Mouse (Mus musculus) heart, postnatal 0 days (tissue): ENCODE measurements around the gene Mroh2a. TPM values are rescaled to one million over a fixed set of nuclear protein-coding genes. Genes with fewer than 3 reads are reported as not detected.

Source experiments
- ATAC-seq: fragments of 200-750 bp; cut with Nextera tagmentation; 2 replicates; pipeline ENCODE4 v1.8.0; 2017; ENCODE audit warnings: low read depth, moderate number of reproducible peaks, moderate library complexity; ENCODE audit not compliant: insufficient read depth
- DNase-seq: peaks from one replicate; pipeline ENCODE4 v3.0.0-alpha.2; 2016; ENCODE audit warnings: low spot score
- H3K27ac ChIP-seq: fragments of 300-500 bp; sonication (generic); 2 replicates; pipeline ENCODE4 v1.5.1; 2014; ENCODE audit warnings: low read depth, mild to moderate bottlenecking
- H3K27me3 ChIP-seq: fragments of 300-500 bp; sonication (generic); 2 replicates; pipeline ENCODE4 v1.6.1; 2014; ENCODE audit warnings: low read length, mixed read lengths; ENCODE audit not compliant: control insufficient read depth, insufficient read depth
- H3K36me3 ChIP-seq: fragments of 300-500 bp; sonication (generic); replicated peaks from 2 replicates; pipeline ENCODE4 v1.6.1; 2014; ENCODE audit warnings: low read length, mixed read lengths; ENCODE audit not compliant: control insufficient read depth, insufficient read depth
- H3K4me1 ChIP-seq: fragments of 300-500 bp; sonication (generic); 2 replicates; pipeline ENCODE4 v1.6.1; 2014; ENCODE audit warnings: antibody characterized with exemption; ENCODE audit not compliant: control insufficient read depth, insufficient read depth
- H3K4me2 ChIP-seq: fragments of 300-500 bp; sonication (generic); 2 replicates; pipeline ENCODE4 v1.6.1; 2014; ENCODE audit warnings: low read depth, mild to moderate bottlenecking, low read length, moderate library complexity
- H3K4me3 ChIP-seq: fragments of 300-500 bp; sonication (generic); 2 replicates; pipeline ENCODE4 v1.5.1; 2014; ENCODE audit warnings: low read depth, low read length
- H3K9ac ChIP-seq: fragments of 300-500 bp; sonication (generic); replicated peaks from 2 replicates; pipeline ENCODE4 v1.6.1; 2014; ENCODE audit warnings: low read depth, low read length, mixed read lengths
- H3K9me3 ChIP-seq: fragments of 300-500 bp; sonication (generic); replicated peaks from 2 replicates; pipeline ENCODE4 v1.6.1; 2016; ENCODE audit warnings: low read length; ENCODE audit not compliant: control insufficient read depth
- CTCF ChIP-seq: IDR thresholded peaks from 2 replicates; pipeline ENCODE4 v1.5.1; 2016; ENCODE audit warnings: antibody characterized with exemption, control low read depth, low read depth
- EP300 ChIP-seq: IDR thresholded peaks from 2 replicates; pipeline ENCODE4 v1.6.1; 2016; ENCODE audit warnings: antibody characterized with exemption, low read depth
- WGBS: fragments of 180-500 bp; shearing (Covaris S2); extraction: QIAGEN DNeasy Blood & Tissue Kit; methylation state at CpG from one replicate; pipeline ENCODE4 v1.1.7; 2014; 5-methylcytosine and 5-hydroxymethylcytosine counted together
- polyA plus RNA-seq: library from polyadenylated mRNA; unstranded; fragments of >200 nt; fragmentation: Nextera tagmentation; extraction: Ambion mirVana; gene quantifications from 2 replicates; pipeline ENCODE4 v1.2.1, GENCODE M21; 2015
- total RNA-seq: library from RNA; depleted of rRNA; stranded (reverse); fragments of >200 nt; gene quantifications from 2 replicates; pipeline ENCODE4 v1.2.3, GENCODE M21; 2014; ENCODE audit warnings: low replicate concordance

The Mroh2a gene
- total and polyA plus RNA-seq, 2 experiments from 2014 or later = 0.23 TPM; not detected in 1

- Histone ChIP-seq H3K4me2 (no peak overlapping the region), H3K27me3 (no peaks in the 10 kb centered on the region), H3K36me3 (peaks cover 10% of the 10 kb centered on the region; the same call in 1 of the 2 replicates), H3K4me1 (peaks cover 11% of the 10 kb centered on the region), H3K4me3 (no peak overlapping the region), H3K9me3 (peaks cover 27% of the 10 kb centered on the region), H3K9ac (no peak overlapping the region), H3K27ac (no peak overlapping the region)
- WGBS = 53% methylated on average over 2 of the region's 2 CpGs
- no peak for TF ChIP-seq CTCF
- TF ChIP-seq EP300 = no peak
- ATAC-seq (no peak), DNase-seq (no peak)
Observed at GRCm38 (mm10) chr1:88255466-88255857, 28.7 kb downstream of the Mroh2a start.

- WGBS = 68% methylated on average over 13 of the region's 13 CpGs
- Histone ChIP-seq H3K9me3 (peaks cover 19% of the 10 kb centered on the region), H3K4me2 (no peak overlapping the region), H3K4me1 (peaks cover 11% of the 10 kb centered on the region), H3K36me3 (peaks cover 17% of the 10 kb centered on the region), H3K4me3 (no peak overlapping the region), H3K9ac (no peak overlapping the region), H3K27me3 (no peaks in the 10 kb centered on the region), H3K27ac (no peak overlapping the region)
- DNase-seq (no peak), ATAC-seq (no peak)
- TF ChIP-seq EP300 = no peak
- TF ChIP-seq CTCF = no peak; the same call in none of the 2 replicates
Observed at GRCm38 (mm10) chr1:88255989-88256754, 29.4 kb downstream of the Mroh2a start.

- whole genome bisulfite sequencing = 72% methylated on average over 10 of the region's 10 CpGs
- Histone ChIP-seq H3K27me3 (no peaks in the 10 kb centered on the region), H3K4me1 (peaks cover 11% of the 10 kb centered on the region), H3K4me3 (no peak overlapping the region), H3K9ac (no peak overlapping the region), H3K36me3 (peaks cover 26% of the 10 kb centered on the region), H3K4me2 (no peak overlapping the region), H3K9me3 (peaks cover 16% of the 10 kb centered on the region), H3K27ac (no peak overlapping the region)
- TF ChIP-seq CTCF (no peak), EP300 (no peak)
- ATAC-seq = no peak
- no peak for DNase-seq
Observed at GRCm38 (mm10) chr1:88256886-88257663, 30.3 kb downstream of the Mroh2a start.

- Histone ChIP-seq H3K9me3 (peaks cover 11% of the 10 kb centered on the region), H3K36me3 (peaks cover 32% of the 10 kb centered on the region), H3K9ac (no peak overlapping the region), H3K4me1 (peaks cover 16% of the 10 kb centered on the region), H3K27me3 (no peaks in the 10 kb centered on the region), H3K27ac (no peak overlapping the region), H3K4me3 (no peak overlapping the region), H3K4me2 (no peak overlapping the region)
- 73% methylated on average over 6 of the region's 6 CpGs for WGBS
- no peak for DNase-seq
- TF ChIP-seq CTCF = no peak
- no peak for TF ChIP-seq EP300
- no peak for ATAC-seq
Observed at GRCm38 (mm10) chr1:88257681-88258080, 30.9 kb downstream of the Mroh2a start.

- ATAC-seq (no peak), DNase-seq (no peak)
- Histone ChIP-seq H3K4me2 (no peak overlapping the region), H3K27me3 (no peaks in the 10 kb centered on the region), H3K36me3 (peaks cover 39% of the 10 kb centered on the region), H3K4me1 (peaks cover 16% of the 10 kb centered on the region), H3K9ac (no peak overlapping the region), H3K27ac (no peak overlapping the region), H3K9me3 (0 out of 2 replicates have a peak, but pooled peaks cover 8% of the 10 kb centered on the region), H3K4me3 (no peak overlapping the region)
- WGBS = 65% methylated on average over 6 of the region's 6 CpGs
- TF ChIP-seq EP300 (no peak), CTCF (no peak)
Observed at GRCm38 (mm10) chr1:88258361-88258760, 31.6 kb downstream of the Mroh2a start.
